Mouse (Mus musculus): ENCODE data around the gene Grk6. TPM values are rescaled to one million over a fixed set of nuclear protein-coding genes. Genes with fewer than 3 reads are reported as not detected.
A peak's percentile ranks its signal among the peaks of the same experiment; 100 is the strongest.

Grk6 gene
- polyA plus RNA-seq, 1 experiment from 2014 or later = 59.6 TPM

GRCm38 (mm10) chr13:55450511-55450980 is 5.7 kb downstream of the Grk6 start:
- H3K9me3 ChIP-seq (ENCODE audit: control insufficient read depth, low read length) = no peaks in the 10 kb centered on the region
- peaks cover 25% of the 10 kb centered on the region for H3K36me3 ChIP-seq (ENCODE audit: control insufficient read depth, insufficient read depth, low read length)
- no peak overlapping the region for H3K4me2 ChIP-seq (ENCODE audit: low read depth)
- no peaks in the 10 kb centered on the region for H3K27me3 ChIP-seq (ENCODE audit: control insufficient read depth, insufficient read depth, low read length)
- no peak overlapping the region for H3K27ac ChIP-seq (ENCODE audit: low read depth, low read length)
- ATAC-seq (ENCODE audit: insufficient read depth, low FRiP score, low TSS enrichment) (no peak), DNase-seq (ENCODE audit: low spot score) (no peak)
- H3K4me1 ChIP-seq (ENCODE audit: control insufficient read depth, insufficient read depth, low read length) = peaks cover 14% of the 10 kb centered on the region
- no peak overlapping the region for H3K9ac ChIP-seq (ENCODE audit: low read length)
- no peak overlapping the region for H3K4me3 ChIP-seq (ENCODE audit: low read depth, low read length)
- 96% methylated on average over 11 of the region's 11 CpGs for WGBS

GRCm38 (mm10) chr13:55451296-55451695 is 6.4 kb downstream of the Grk6 start:
- Histone ChIP-seq H3K4me3 (ENCODE audit: low read depth, low read length) (no peak overlapping the region), H3K4me2 (ENCODE audit: low read depth) (no peak overlapping the region), H3K27me3 (ENCODE audit: control insufficient read depth, insufficient read depth, low read length) (no peaks in the 10 kb centered on the region), H3K9me3 (ENCODE audit: control insufficient read depth, low read length) (no peaks in the 10 kb centered on the region), H3K9ac (ENCODE audit: low read length) (no peak overlapping the region), H3K27ac (ENCODE audit: low read depth, low read length) (no peak overlapping the region), H3K4me1 (ENCODE audit: control insufficient read depth, insufficient read depth, low read length) (peaks cover 8% of the 10 kb centered on the region), H3K36me3 (ENCODE audit: control insufficient read depth, insufficient read depth, low read length) (peaks cover 25% of the 10 kb centered on the region)
- ATAC-seq (ENCODE audit: insufficient read depth, low FRiP score, low TSS enrichment) = no peak
- WGBS = 93% methylated on average over 10 of the region's 10 CpGs
- no peak for DNase-seq (ENCODE audit: low spot score)

DNA sequence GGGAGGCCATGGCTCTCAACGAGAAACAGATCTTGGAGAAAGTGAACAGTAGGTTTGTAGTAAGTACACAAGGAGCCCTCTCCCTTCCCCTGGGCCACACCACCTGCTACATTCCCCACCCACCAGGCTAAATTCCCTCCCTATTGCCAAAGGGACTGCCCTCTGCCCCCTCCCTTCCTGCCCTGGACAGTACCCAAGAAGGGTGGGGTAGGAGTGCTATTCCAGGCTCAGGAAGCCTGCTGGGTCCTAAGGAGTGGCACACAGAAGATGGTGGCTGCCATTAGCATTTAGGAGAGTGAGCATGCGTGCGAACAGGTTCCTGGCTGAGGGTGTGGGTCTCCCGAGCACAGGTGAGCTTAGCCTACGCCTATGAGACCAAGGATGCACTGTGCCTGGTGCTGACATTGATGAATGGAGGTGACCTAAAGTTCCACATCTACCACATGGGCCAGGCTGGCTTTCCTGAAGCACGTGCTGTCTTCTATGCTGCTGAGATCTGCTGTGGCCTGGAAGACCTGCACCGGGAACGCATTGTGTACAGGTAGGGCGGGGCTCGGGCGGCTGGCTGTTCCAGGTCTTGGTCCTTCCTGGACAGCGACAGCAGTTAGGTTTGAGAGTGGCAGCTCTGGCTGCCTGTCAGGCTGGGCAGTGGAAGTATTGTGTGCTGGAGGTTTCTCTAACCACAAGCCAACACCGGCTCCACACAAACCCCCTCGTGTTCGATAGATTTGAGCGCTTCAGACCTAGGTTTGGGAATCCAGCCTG is 7.1 kb downstream of the Grk6 start:
- ATAC-seq (ENCODE audit: insufficient read depth, low FRiP score, low TSS enrichment) = no peak
- Histone ChIP-seq H3K9me3 (ENCODE audit: control insufficient read depth, low read length) (no peaks in the 10 kb centered on the region), H3K27me3 (ENCODE audit: control insufficient read depth, insufficient read depth, low read length) (no peaks in the 10 kb centered on the region), H3K9ac (ENCODE audit: low read length) (no peak overlapping the region), H3K4me3 (ENCODE audit: low read depth, low read length) (no peak overlapping the region), H3K4me1 (ENCODE audit: control insufficient read depth, insufficient read depth, low read length) (peaks cover 4% of the 10 kb centered on the region), H3K4me2 (ENCODE audit: low read depth) (no peak overlapping the region), H3K27ac (ENCODE audit: low read depth, low read length) (no peak overlapping the region), H3K36me3 (ENCODE audit: control insufficient read depth, insufficient read depth, low read length) (peaks cover 25% of the 10 kb centered on the region)
- DNase-seq (ENCODE audit: low spot score) = no peak
- 96% methylated on average over 16 of the region's 16 CpGs for WGBS

DNA sequence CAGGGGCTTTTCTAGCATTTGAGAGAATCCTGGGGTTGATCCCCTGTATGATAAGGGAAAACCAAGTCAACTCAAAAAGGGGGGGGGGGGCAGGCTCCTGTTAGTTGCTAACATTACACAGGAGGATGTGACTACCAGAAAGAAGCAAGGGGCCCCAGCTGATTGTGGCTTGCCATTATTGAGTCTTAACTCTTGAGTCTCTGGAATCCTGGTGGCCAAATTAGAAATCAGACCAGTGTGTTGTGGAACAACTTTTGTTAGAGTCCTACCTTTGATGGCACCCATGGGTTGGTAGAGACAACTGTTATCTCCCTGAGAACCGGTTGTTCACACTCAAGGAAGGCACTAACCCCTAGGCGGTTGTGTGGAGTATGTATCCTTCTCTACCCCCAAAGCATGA is 18.1 kb downstream of the Grk6 start:
- Histone ChIP-seq H3K4me1 (ENCODE audit: control insufficient read depth, insufficient read depth, low read length) (peaks cover 21% of the 10 kb centered on the region), H3K9ac (ENCODE audit: low read length) (no peak overlapping the region), H3K4me3 (ENCODE audit: low read depth, low read length) (peak overlapping the region; percentile 2; the same call in 1 of the 2 replicates), H3K27me3 (ENCODE audit: control insufficient read depth, insufficient read depth, low read length) (no peaks in the 10 kb centered on the region), H3K4me2 (ENCODE audit: low read depth) (peak overlapping the region; percentile 66; the same call in 1 of the 2 replicates), H3K9me3 (ENCODE audit: control insufficient read depth, low read length) (no peaks in the 10 kb centered on the region), H3K36me3 (ENCODE audit: control insufficient read depth, insufficient read depth, low read length) (peaks cover 15% of the 10 kb centered on the region), H3K27ac (ENCODE audit: low read depth, low read length) (no peak overlapping the region)
- 49% methylated on average over 2 of the region's 2 CpGs for WGBS
- ATAC-seq (ENCODE audit: insufficient read depth, low FRiP score, low TSS enrichment) (no peak), DNase-seq (ENCODE audit: low spot score) (no peak)

- Histone ChIP-seq H3K36me3 (ENCODE audit: control insufficient read depth, insufficient read depth, low read length) (peaks cover 12% of the 10 kb centered on the region), H3K4me2 (ENCODE audit: low read depth) (peak overlapping the region; percentile 66), H3K27me3 (ENCODE audit: control insufficient read depth, insufficient read depth, low read length) (no peaks in the 10 kb centered on the region), H3K4me3 (ENCODE audit: low read depth, low read length) (peak overlapping the region; percentile 50), H3K27ac (ENCODE audit: low read depth, low read length) (peak overlapping the region; percentile 84; the same call in 1 of the 2 replicates), H3K9ac (ENCODE audit: low read length) (peak overlapping the region; percentile 69), H3K9me3 (ENCODE audit: control insufficient read depth, low read length) (no peaks in the 10 kb centered on the region), H3K4me1 (ENCODE audit: control insufficient read depth, insufficient read depth, low read length) (peaks cover 21% of the 10 kb centered on the region)
- no peak for DNase-seq (ENCODE audit: low spot score)
- no peak for ATAC-seq (ENCODE audit: insufficient read depth, low FRiP score, low TSS enrichment)
- WGBS = 10% methylated on average over 14 of the region's 14 CpGs
Observed at GRCm38 (mm10) chr13:55463399-55464026, 18.6 kb downstream of the Grk6 start.

DNA sequence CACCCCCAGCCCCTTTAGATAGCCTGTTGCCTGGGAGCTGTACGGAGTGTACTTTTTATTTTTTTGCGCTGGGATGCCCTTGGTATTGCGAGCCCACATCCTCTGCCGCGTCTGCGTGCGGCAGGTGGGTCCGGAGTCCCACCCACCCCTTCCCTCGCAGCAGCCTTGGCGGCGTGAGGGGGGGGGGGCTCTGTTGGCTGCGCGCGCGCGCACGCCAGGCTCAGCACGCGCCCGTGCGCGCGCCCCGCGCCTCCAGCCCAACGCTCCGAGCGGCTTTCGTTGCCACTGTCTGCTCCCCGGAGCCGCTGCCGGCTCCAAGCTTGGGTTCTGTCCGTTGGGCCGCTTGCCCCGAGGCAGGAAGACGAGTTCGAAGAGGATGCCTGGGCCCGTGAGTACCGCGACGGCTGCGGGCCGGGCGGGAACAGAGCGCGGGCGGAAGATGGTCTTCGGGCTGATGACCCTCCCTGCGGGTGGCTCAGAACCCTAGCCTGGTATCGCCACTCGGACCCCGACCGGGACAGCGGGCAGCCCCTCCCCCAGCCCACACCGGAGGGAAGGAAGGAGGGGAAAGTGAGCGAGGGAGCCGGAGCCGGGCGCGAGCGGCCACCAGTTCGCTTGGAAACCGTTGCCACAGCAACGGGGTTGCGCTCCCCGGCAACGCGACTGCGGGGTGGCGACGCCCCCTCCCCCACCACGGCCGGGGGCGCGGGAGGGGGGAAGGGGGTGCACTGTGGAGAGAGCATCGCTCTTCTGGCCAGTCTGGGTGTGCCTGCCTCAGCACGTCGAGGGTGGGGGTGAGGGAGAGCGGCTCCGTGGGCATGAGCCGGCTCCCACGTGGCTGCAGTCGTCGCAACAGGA is 19.4 kb downstream of the Grk6 start, which contains the start of gene Prr7:
Gene Prr7 (plus strand): TSS at position 241 of the 858 bp plus-strand sequence.
- H3K9ac ChIP-seq (ENCODE audit: low read length) = peak within 1 kb of the TSS; percentile 69
- WGBS = under 1% methylated on average over 65 of the region's 84 CpGs
- peaks cover 24% of the 10 kb centered on the region for H3K4me1 ChIP-seq (ENCODE audit: control insufficient read depth, insufficient read depth, low read length)

DNA sequence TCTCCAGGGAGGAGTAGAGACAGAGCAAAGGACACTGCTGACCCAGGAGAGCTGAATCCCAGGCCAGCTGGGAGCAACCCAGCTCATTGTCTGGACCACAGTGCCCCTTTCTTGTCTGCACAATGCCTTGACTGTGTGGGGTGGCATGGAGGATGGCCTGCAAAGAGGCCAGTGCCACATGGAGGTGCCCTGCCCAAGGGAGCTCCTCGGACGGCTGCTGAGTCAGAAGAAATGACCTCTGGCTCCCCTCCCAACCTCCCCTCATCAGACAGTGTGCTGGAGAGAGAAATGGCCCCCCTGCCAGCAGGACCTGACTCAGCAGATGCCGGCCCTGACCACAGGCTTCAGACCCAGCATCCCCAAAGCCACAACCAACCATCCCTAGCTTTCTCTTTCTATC is 20.3 kb downstream of the Grk6 start:
- Histone ChIP-seq H3K4me1 (ENCODE audit: control insufficient read depth, insufficient read depth, low read length) (peaks cover 29% of the 10 kb centered on the region), H3K36me3 (ENCODE audit: control insufficient read depth, insufficient read depth, low read length) (0 out of 2 replicates have a peak, but pooled peaks cover 2% of the 10 kb centered on the region), H3K27me3 (ENCODE audit: control insufficient read depth, insufficient read depth, low read length) (no peaks in the 10 kb centered on the region), H3K4me2 (ENCODE audit: low read depth) (peak overlapping the region; percentile 66), H3K27ac (ENCODE audit: low read depth, low read length) (peak overlapping the region; percentile 84), H3K9me3 (ENCODE audit: control insufficient read depth, low read length) (no peaks in the 10 kb centered on the region), H3K4me3 (ENCODE audit: low read depth, low read length) (peak overlapping the region; percentile 50), H3K9ac (ENCODE audit: low read length) (peak overlapping the region; percentile 69)
- 4% methylated on average over 3 of the region's 3 CpGs for WGBS
- DNase-seq (ENCODE audit: low spot score) = peak; percentile 49
- ATAC-seq (ENCODE audit: insufficient read depth, low FRiP score, low TSS enrichment) = peak; percentile 36

More for the DNA sequence above, 19.4 kb downstream of the Grk6 start, which contains the start of gene Prr7:
- H3K9me3 ChIP-seq (ENCODE audit: control insufficient read depth, low read length) = no peaks in the 10 kb centered on the region
- ATAC-seq (ENCODE audit: insufficient read depth, low FRiP score, low TSS enrichment) (peak; percentile 83), DNase-seq (ENCODE audit: low spot score) (peak; percentile 88)
- peak within 1 kb of the TSS; percentile 66 for H3K4me2 ChIP-seq (ENCODE audit: low read depth)
- H3K4me3 ChIP-seq (ENCODE audit: low read depth, low read length) = peak within 1 kb of the TSS; percentile 50
- H3K36me3 ChIP-seq (ENCODE audit: control insufficient read depth, insufficient read depth, low read length) = peaks cover 6% of the 10 kb centered on the region
- H3K27me3 ChIP-seq (ENCODE audit: control insufficient read depth, insufficient read depth, low read length) = no peaks in the 10 kb centered on the region
- peak within 1 kb of the TSS; percentile 84 for H3K27ac ChIP-seq (ENCODE audit: low read depth, low read length)

- DNase-seq (ENCODE audit: low spot score) = no peak
- Histone ChIP-seq H3K4me1 (ENCODE audit: control insufficient read depth, insufficient read depth, low read length) (peaks cover 36% of the 10 kb centered on the region), H3K27ac (ENCODE audit: low read depth, low read length) (peak overlapping the region; percentile 84; the same call in 1 of the 2 replicates), H3K4me2 (ENCODE audit: low read depth) (peak overlapping the region; percentile 66), H3K4me3 (ENCODE audit: low read depth, low read length) (no peak overlapping the region), H3K27me3 (ENCODE audit: control insufficient read depth, insufficient read depth, low read length) (no peaks in the 10 kb centered on the region), H3K9me3 (ENCODE audit: control insufficient read depth, low read length) (no peaks in the 10 kb centered on the region), H3K9ac (ENCODE audit: low read length) (peak overlapping the region; percentile 69), H3K36me3 (ENCODE audit: control insufficient read depth, insufficient read depth, low read length) (0 out of 2 replicates have a peak, but pooled peaks cover 2% of the 10 kb centered on the region)
- ATAC-seq (ENCODE audit: insufficient read depth, low FRiP score, low TSS enrichment) = no peak
- WGBS = 75% methylated on average over 5 of the region's 5 CpGs
Observed at GRCm38 (mm10) chr13:55465830-55466440, 21.1 kb downstream of the Grk6 start.
